Comparison of ENCODE assay signal across 18 mouse cellular contexts in the genomic region with DNA sequence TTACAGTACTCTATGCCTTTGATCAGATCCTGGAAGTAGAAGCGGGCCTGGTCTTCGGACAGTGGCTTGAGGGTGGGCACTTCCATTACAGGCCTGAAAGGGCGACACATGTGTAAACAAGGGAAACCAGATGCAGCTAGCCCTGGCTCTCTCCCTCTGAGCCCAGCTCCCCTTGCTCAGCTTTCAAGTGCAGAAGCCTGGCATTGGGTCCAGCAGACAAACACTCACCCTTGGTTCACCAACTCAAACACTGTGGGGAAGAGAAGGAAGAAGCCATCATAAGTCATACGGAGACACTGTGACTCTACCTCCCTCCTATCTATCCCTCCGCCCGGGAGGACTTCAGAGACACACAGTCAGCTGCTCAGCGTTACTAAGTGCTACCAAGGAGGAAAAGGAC.
"Had no signal": no experiment of that assay in that cellular context is flagged by ENCODE, and none has a peak within 500 bp of the region (broad histone marks: within the 10 kb centered on the region; RNA-seq: fewer than 3 reads in every experiment).

No protein-coding gene starts in this region.

- H3K9me3 ChIP-seq: liver, embryonic 12.5 days; liver, embryonic 15.5 days; midbrain, embryonic 13.5 days had no signal

- ATAC-seq: intestine, embryonic 16.5 days; liver, embryonic 12.5 days; midbrain, embryonic 13.5 days had no signal

- DNase-seq: kidney, adult 18-20 months; kidney, adult 9 months; layer of hippocampus, postnatal 36 days; lung, embryonic 14.5 days; right cerebral cortex, adult 18-20 months; right cerebral cortex, postnatal 14 days; right cerebral cortex, postnatal 4 days; thymus, adult 2 months; thymus, postnatal 14 days; thymus, postnatal 4 days had no signal

- H3K4me2 ChIP-seq: liver, embryonic 12.5 days; liver, embryonic 15.5 days; lung, embryonic 14.5 days; midbrain, embryonic 13.5 days had no signal

- H3K4me1 ChIP-seq: liver, embryonic 12.5 days; liver, embryonic 15.5 days; midbrain, embryonic 13.5 days had no signal

- H3K4me3 ChIP-seq: left cerebral cortex, adult 2 months; liver, embryonic 12.5 days; liver, embryonic 15.5 days; midbrain, embryonic 13.5 days had no signal

- H3K27me3 ChIP-seq: liver, embryonic 12.5 days; liver, embryonic 15.5 days; midbrain, embryonic 13.5 days had no signal

- H3K9ac ChIP-seq: liver, embryonic 12.5 days; liver, embryonic 15.5 days; lung, embryonic 14.5 days; midbrain, embryonic 13.5 days had no signal

- H3K27ac ChIP-seq: kidney, postnatal 0 days; left cerebral cortex, adult 2 months; liver, embryonic 12.5 days; liver, embryonic 15.5 days; macrophage; midbrain, embryonic 13.5 days; stomach, postnatal 0 days had no signal
